Mouse (Mus musculus) neural tube, embryonic 13.5 days (tissue): Measurements from ENCODE around the gene Zfp672. TPM values are rescaled to one million over a fixed set of nuclear protein-coding genes. Genes with fewer than 3 reads are reported as not detected.

ENCODE experiments used
- polyA plus RNA-seq: library from polyadenylated mRNA; unstranded; fragments of >200 nt; fragmentation: Nextera tagmentation; extraction: Ambion mirVana; gene quantifications from 2 replicates; pipeline ENCODE4 v1.2.1, GENCODE M21; 2015

Gene Zfp672
- polyA plus RNA-seq, 1 experiment from 2014 or later: 35.5 TPM

Other genes with a start within 250 kb of the Zfp672 start
- gene Gm12248, start 237.2 kb downstream of the Zfp672 start, polyA plus RNA-seq: not detected in 2 replicates
- gene Cnot8, start 226.2 kb downstream of the Zfp672 start, polyA plus RNA-seq: 107 and 115 TPM in 2 replicates
- gene Gemin5, start 161.8 kb downstream of the Zfp672 start, polyA plus RNA-seq: 12.4 and 17.7 TPM in 2 replicates
- 111 and 127 TPM in 2 replicates for gene Mrpl22, start 158.7 kb downstream of the Zfp672 start, polyA plus RNA-seq
- 1.5 and 2.2 TPM in 2 replicates for gene Igtp, start 130.8 kb downstream of the Zfp672 start, polyA plus RNA-seq
- 0.95 and 0.98 TPM in 2 replicates for gene Irgm2, start 130.7 kb downstream of the Zfp672 start, polyA plus RNA-seq
- gene 4930438A08Rik, start 55.5 kb downstream of the Zfp672 start, polyA plus RNA-seq: not detected in 2 replicates
- gene Zfp692, start 23.3 kb downstream of the Zfp672 start, polyA plus RNA-seq: 25.6 and 26.9 TPM in 2 replicates
- 46.2 and 47.4 TPM in 2 replicates for gene Sh3bp5l, start 385 bp upstream of the Zfp672 start, polyA plus RNA-seq
- gene Lypd8, start 48.7 kb upstream of the Zfp672 start, polyA plus RNA-seq: not detected in 2 replicates
- gene 1810065E05Rik, start 90.8 kb upstream of the Zfp672 start, polyA plus RNA-seq: not detected in 2 replicates
- not detected in 2 replicates for gene Gm12253, start 102.2 kb upstream of the Zfp672 start, polyA plus RNA-seq
- not detected in 2 replicates for gene Lypd9, start 122.6 kb upstream of the Zfp672 start, polyA plus RNA-seq
- not detected in 2 replicates for gene Olfr30, start 131.9 kb upstream of the Zfp672 start, polyA plus RNA-seq
- not detected in 2 replicates for gene Olfr332, start 162.2 kb upstream of the Zfp672 start, polyA plus RNA-seq
- gene Olfr331, start 172.2 kb upstream of the Zfp672 start, polyA plus RNA-seq: not detected in 2 replicates
- gene Olfr330, start 204.5 kb upstream of the Zfp672 start, polyA plus RNA-seq: not detected in 2 replicates
- not detected in 2 replicates for gene Olfr329-ps, start 216.1 kb upstream of the Zfp672 start, polyA plus RNA-seq
- not detected in 2 replicates for gene Olfr328, start 225.3 kb upstream of the Zfp672 start, polyA plus RNA-seq
- 0.14 TPM in 1 of 2 replicates, not detected in the other for gene Olfr224, start 240.2 kb upstream of the Zfp672 start, polyA plus RNA-seq
- gene Olfr325, start 247.4 kb upstream of the Zfp672 start, polyA plus RNA-seq: not detected in 2 replicates